Mouse (Mus musculus): Measurements from ENCODE around the gene Fyn.

GRCm38 (mm10) chr10:39612989-39613831, 244.6 kb downstream of the Fyn start:
- 0 out of 2 replicates have a peak, but pooled peaks have one; percentile 0 for TF ChIP-seq CTCF (IDR thresholded peaks at IDR 0.05; ENCODE audit: low read depth, low read length)
- TF ChIP-seq POLR2A (IDR thresholded peaks at IDR 0.05; ENCODE audit: extremely low read depth, insufficient read depth, low read length), result peak; percentile 20; the same call in 1 of the 2 replicates
